Mouse (Mus musculus) megakaryocyte progenitor cell, adult 5-6 weeks (primary cell): ENCODE data around the gene Cbll1. TPM values are rescaled to one million over a fixed set of nuclear protein-coding genes. Genes with fewer than 3 reads are reported as not detected.
"Not testable (repeated sequence)": the region's sequence is repeated elsewhere in the genome, so short reads cannot be mapped to it uniquely, and the experiment has no call there.

ENCODE experiments used
- ATAC-seq: replicated peaks from 2 replicates; pipeline ENCODE4 v1.8.0; 2016; ENCODE audit warnings: mild to moderate bottlenecking, moderate TSS enrichment, inconsistent platforms; ENCODE audit not compliant: poor library complexity
- total RNA-seq, 2 experiments: library from RNA; stranded (forward) in 1 of 2; stranded (reverse) in 1 of 2; fragments of 157-497, 149-512 nt in 1 of 2; fragments of 200-1000 nt in 1 of 2; gene quantifications; 2 replicates each; pipeline versions ENCODE4 v1.2.3 to v1.2.4; 2015 to 2017

Gene Cbll1
- total RNA-seq, 2 experiments from 2014 or later: 6.4 to 52.8 TPM

- ATAC-seq: peak; percentile 3
Measured at GRCm38 (mm10) chr12:31500196-31500595, 780 bp upstream of the Cbll1 start.

- ATAC-seq: peak; percentile 29
Measured at GRCm38 (mm10) chr12:31498936-31499313, 491 bp downstream of the Cbll1 start.

DNA sequence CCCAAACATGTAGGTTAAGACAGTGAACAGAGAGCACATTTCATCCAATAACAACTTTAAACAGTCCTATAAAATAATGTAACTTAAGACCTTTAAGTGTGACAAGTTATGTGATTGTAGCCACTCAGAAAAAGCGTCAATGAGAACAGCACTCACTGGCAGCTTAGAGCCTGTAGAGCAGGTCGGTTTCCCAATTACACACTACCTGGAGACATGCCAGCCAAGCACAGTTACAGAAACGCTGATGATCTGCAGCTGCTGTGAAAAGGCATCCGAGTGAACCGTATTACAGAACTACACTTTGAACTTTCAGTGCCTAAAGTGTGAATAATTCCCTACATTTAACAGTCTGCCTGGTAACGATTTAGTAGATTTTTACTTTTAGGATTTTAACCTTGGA lies 13.0 kb downstream of the Cbll1 start:
- no peak for ATAC-seq

DNA sequence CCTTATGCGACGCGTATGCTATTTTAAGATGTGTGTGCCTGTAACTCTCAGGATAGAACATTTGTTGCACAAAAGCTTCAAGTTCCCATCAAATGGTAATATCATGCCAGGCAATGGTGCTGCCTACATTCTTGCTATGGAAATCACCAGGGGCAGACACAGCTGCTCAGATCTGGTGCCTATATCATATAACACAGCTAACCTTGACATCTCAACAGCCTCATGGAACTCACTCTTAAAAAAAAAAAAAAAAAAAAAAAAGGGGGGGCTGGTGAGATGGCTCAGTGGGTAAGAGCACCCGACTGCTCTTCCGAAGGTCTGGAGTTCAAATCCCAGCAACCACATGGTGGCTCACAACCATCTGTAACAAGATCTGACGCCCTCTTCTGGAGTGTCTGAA lies 21.2 kb downstream of the Cbll1 start:
- not testable (repeated sequence) for ATAC-seq

- ATAC-seq: no peak
Measured at GRCm38 (mm10) chr12:31462615-31463014, 36.8 kb downstream of the Cbll1 start.

- no peak for ATAC-seq
Measured at GRCm38 (mm10) chr12:31461371-31461770, 38.0 kb downstream of the Cbll1 start.

DNA sequence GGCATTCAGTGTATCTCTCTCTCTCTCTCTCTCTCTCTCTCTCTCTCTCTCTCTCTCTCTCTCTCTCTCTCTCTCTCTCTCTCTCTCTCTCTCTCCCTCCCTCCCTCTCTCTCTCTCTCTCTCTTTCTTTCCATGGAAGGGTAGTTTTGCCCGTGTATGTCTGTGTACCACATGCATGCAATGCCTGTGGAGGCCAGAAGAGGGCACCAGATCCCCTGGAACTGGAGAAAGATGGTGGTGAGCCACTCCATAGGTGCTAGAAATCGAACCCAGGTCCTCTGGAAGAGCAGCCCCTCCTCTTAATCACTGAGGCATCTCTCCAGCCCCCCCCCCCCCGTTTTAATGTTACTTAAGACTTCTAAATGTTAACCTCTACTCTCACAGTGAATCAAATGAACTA lies 39.1 kb downstream of the Cbll1 start:
- 0 out of 2 replicates have a peak, but pooled peaks have one; percentile 39 for ATAC-seq

DNA sequence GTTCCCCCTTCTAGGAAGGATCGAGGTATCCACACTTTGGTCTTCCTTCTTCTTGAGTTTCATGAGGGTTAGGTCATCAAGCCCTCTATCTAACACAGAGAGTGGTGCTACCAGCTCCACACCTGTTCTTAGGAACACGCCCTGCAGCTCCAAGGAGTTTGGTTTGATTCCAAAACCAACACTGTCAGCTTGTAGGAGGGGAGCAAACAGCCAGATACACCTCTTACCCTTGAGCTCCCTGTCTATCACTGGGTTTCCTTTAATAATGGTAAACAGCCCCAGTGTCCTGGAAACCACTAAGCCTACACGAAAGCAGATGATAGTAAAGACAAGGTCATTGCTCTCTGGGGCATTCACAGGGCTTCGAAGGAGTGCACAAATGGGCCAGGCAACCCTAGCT lies 40.9 kb downstream of the Cbll1 start:
- ATAC-seq: no peak

- ATAC-seq: no peak
Measured at GRCm38 (mm10) chr12:31456271-31456670, 43.1 kb downstream of the Cbll1 start.

DNA sequence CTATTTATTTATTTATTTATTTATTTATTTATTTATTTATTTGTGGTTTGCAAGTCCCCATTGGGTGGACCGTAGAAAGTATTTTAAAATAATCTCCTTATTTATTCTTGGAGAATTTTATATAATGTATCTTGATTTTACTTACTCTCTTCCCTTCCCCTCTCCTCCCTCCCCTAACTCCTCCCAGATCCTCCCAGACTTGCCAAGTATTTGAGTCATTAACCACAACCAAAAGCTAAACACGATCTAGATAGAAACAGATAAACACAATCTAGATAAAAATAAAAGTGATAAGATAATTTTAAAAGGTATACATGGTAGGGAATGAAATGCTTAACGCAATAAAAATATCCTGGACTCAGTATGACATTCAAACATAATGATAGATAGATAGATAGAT lies 50.1 kb downstream of the Cbll1 start:
- ATAC-seq: no peak

DNA sequence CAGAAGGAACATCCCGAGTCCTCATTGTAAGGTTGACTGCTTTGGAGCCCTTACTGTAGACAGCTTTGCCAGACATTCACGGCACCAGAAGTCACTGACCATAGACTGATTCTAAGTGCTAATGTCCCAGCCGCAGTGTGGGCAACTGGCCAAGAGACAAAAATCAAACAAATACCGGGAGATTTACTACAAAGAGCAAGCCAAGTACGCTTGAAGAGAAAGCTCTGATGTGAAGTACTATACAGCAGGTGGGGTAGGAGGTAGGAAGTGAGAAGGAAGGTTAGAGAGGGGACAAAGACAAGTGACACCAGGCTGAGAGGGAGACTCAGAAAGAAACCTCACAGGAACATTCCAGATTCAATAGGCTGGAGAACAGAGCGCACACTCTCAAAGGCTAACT lies 54.6 kb downstream of the Cbll1 start:
- ATAC-seq: no peak

GRCm38 (mm10) chr12:31444131-31444546 lies 55.3 kb downstream of the Cbll1 start:
- peak; percentile 95 for ATAC-seq

GRCm38 (mm10) chr12:31439612-31440011 lies 59.8 kb downstream of the Cbll1 start:
- ATAC-seq: no peak

DNA sequence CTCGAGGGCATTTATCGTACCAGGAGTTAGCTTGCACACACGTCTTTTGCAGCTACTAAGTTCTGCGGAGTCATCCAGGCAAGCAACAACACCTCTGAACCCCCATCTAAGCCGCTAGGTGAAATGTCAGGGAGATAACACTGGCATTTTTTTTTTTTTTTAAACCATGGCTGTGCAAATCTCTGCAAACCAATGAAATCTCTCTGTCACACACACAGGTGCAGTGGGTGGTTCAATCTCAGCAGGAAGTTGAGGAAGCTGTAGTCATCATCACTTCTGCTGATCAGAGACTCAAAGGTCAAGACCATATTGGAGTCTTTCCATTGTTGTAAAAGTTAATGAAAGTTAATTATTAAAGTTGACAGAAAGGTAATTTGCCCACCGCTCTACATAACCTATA lies 61.6 kb downstream of the Cbll1 start:
- ATAC-seq: no peak

Other genes with a start within 250 kb of the Cbll1 start
- gene Lamb1, start 234.4 kb downstream of the Cbll1 start, total RNA-seq (2015): 0.07 TPM in 1 of 2 replicates, not detected in the other
- not detected in 2 replicates for gene Lamb1, start 234.4 kb downstream of the Cbll1 start, total RNA-seq (2017)
- gene Dld, start 148.2 kb downstream of the Cbll1 start, total RNA-seq (2015): 105 and 114 TPM in 2 replicates
- 129 and 149 TPM in 2 replicates for gene Dld, start 148.2 kb downstream of the Cbll1 start, total RNA-seq (2017)
- not detected in 2 replicates for gene Slc26a3, start 108.7 kb downstream of the Cbll1 start, total RNA-seq (2015)
- not detected in 2 replicates for gene Slc26a3, start 108.7 kb downstream of the Cbll1 start, total RNA-seq (2017)
- not detected in 2 replicates for gene Slc26a4, start 60.4 kb upstream of the Cbll1 start, total RNA-seq (2015)
- gene Slc26a4, start 60.4 kb upstream of the Cbll1 start, total RNA-seq (2017): not detected in 2 replicates
- gene Bcap29, start 135.0 kb upstream of the Cbll1 start, total RNA-seq (2015): 126 and 137 TPM in 2 replicates
- 47.5 and 56.2 TPM in 2 replicates for gene Bcap29, start 135.0 kb upstream of the Cbll1 start, total RNA-seq (2017)
- gene Dus4l, start 155.2 kb upstream of the Cbll1 start, total RNA-seq (2015): 15.5 and 17.7 TPM in 2 replicates
- 10.0 and 15.4 TPM in 2 replicates for gene Dus4l, start 155.2 kb upstream of the Cbll1 start, total RNA-seq (2017)
- gene Cog5, start 155.3 kb upstream of the Cbll1 start, total RNA-seq (2015): 91.9 and 93.5 TPM in 2 replicates
- gene Cog5, start 155.3 kb upstream of the Cbll1 start, total RNA-seq (2017): 60.3 and 62.2 TPM in 2 replicates
- gene Gpr22, start 214.3 kb upstream of the Cbll1 start, total RNA-seq (2015): not detected in 2 replicates
- gene Gpr22, start 214.3 kb upstream of the Cbll1 start, total RNA-seq (2017): 0.04 TPM in 1 of 2 replicates, not detected in the other